Mouse (Mus musculus): ENCODE measurements around the gene Sipa1l2.

- TF ChIP-seq CEBPB (IDR thresholded peaks at IDR 0.05; ENCODE audit: low read depth): no peak
- TF ChIP-seq CTCF (IDR thresholded peaks at IDR 0.05; ENCODE audit: control insufficient read depth, insufficient read depth, insufficient read length): no peak
- TF ChIP-seq MYOG (IDR thresholded peaks at IDR 0.05; ENCODE audit: control insufficient read depth, extremely low read depth, insufficient read length): no peak
- no peak for TF ChIP-seq USF1 (IDR thresholded peaks at IDR 0.05; ENCODE audit: low read depth)
- no peak for TF ChIP-seq MAX (IDR thresholded peaks at IDR 0.05)
- no peak for TF ChIP-seq MYOD1 (IDR thresholded peaks at IDR 0.05; ENCODE audit: control insufficient read depth, insufficient read length, low read depth)
- no peak for TF ChIP-seq FOSL1 (IDR thresholded peaks at IDR 0.05; ENCODE audit: insufficient read depth, low read length, poor library complexity, severe bottlenecking)
Observed at GRCm38 (mm10) chr8:125510861-125511668, 58.5 kb downstream of the Sipa1l2 start.
